10 mouse cellular contexts compared by ENCODE assay signal in the genomic region with DNA sequence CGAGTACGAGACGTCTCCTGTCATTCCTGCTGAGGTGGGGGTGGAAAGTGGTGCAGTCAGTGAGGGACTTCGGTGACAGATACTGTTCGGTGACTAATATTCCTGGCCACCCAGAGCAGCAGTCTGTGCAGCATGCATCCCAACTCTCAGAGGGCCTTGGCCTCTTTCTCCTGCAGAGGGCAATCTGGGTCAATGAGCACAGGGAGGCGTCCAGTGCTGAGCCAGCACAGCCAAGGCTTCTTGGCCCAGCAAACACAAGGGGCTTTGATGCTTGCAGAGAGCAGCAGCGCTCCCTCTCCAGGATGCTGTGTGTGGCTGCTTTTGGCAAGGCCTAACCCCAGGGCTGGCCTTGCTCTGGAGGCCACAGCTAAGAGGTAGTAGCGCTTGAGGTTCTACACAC. TPM values are rescaled to one million over a fixed set of nuclear protein-coding genes. Genes with fewer than 3 reads are reported as not detected.
DNase-seq lines count a peak whose midpoint lies in the region; ATAC-seq and TF ChIP-seq lines count a peak whose summit lies in the region.
"Had no signal": no experiment of that assay in that cellular context is flagged by ENCODE, and none has a peak within 500 bp of the region (broad histone marks: within the 10 kb centered on the region; RNA-seq: fewer than 3 reads in every experiment).

No protein-coding gene starts in this region.

- no peaks in the 10 kb centered on the region for H3K36me3 ChIP-seq in hindbrain, embryonic 12.5 days
- no peaks in the 10 kb centered on the region for H3K36me3 ChIP-seq in hindbrain, embryonic 13.5 days
- H3K36me3 ChIP-seq in hindbrain, postnatal 0 days (ENCODE audit: insufficient read depth, low read length) = no peaks in the 10 kb centered on the region
- H3K36me3 ChIP-seq in midbrain, postnatal 0 days (ENCODE audit: insufficient read depth, low read length) = no peaks in the 10 kb centered on the region
- no peaks in the 10 kb centered on the region for H3K36me3 ChIP-seq in forebrain, embryonic 15.5 days
- H3K36me3 ChIP-seq: embryonic facial prominence, embryonic 15.5 days had no signal

- no peak overlapping the region for H3K4me2 ChIP-seq in hindbrain, embryonic 12.5 days (replicated peaks)
- no peak overlapping the region for H3K4me2 ChIP-seq in hindbrain, embryonic 13.5 days
- no peak overlapping the region for H3K4me2 ChIP-seq in hindbrain, postnatal 0 days (ENCODE audit: low read depth, low read length)
- no peak overlapping the region for H3K4me2 ChIP-seq in midbrain, postnatal 0 days (ENCODE audit: low read depth, low read length, poor library complexity, severe bottlenecking)
- no peak overlapping the region for H3K4me2 ChIP-seq in forebrain, embryonic 15.5 days (replicated peaks)
- H3K4me2 ChIP-seq: embryonic facial prominence, embryonic 15.5 days had no signal

- no peaks in the 10 kb centered on the region for H3K9me3 ChIP-seq in hindbrain, embryonic 12.5 days (replicated peaks)
- H3K9me3 ChIP-seq in hindbrain, embryonic 13.5 days = no peaks in the 10 kb centered on the region
- no peaks in the 10 kb centered on the region for H3K9me3 ChIP-seq in hindbrain, postnatal 0 days (ENCODE audit: low read length)
- H3K9me3 ChIP-seq in midbrain, postnatal 0 days (ENCODE audit: low read length) = no peaks in the 10 kb centered on the region
- H3K9me3 ChIP-seq in forebrain, embryonic 15.5 days = no peaks in the 10 kb centered on the region
- H3K9me3 ChIP-seq: embryonic facial prominence, embryonic 15.5 days had no signal

- H3K4me3 ChIP-seq in hindbrain, embryonic 12.5 days = no peak overlapping the region
- H3K4me3 ChIP-seq in hindbrain, embryonic 13.5 days = no peak overlapping the region
- H3K4me3 ChIP-seq in hindbrain, postnatal 0 days (ENCODE audit: low read length) = no peak overlapping the region
- H3K4me3 ChIP-seq in midbrain, postnatal 0 days (ENCODE audit: low read depth, low read length) = no peak overlapping the region
- no peak overlapping the region for H3K4me3 ChIP-seq in forebrain, embryonic 15.5 days
- H3K4me3 ChIP-seq: embryonic facial prominence, embryonic 15.5 days had no signal

- peak; percentile 64 for DNase-seq in brain, adult 2 months (ENCODE audit: low read depth, low spot score)
- DNase-seq in hindbrain, postnatal 0 days (ENCODE audit: low spot score) = peak; percentile 59
- peak; percentile 65 for DNase-seq in midbrain, postnatal 0 days (ENCODE audit: low spot score)
- DNase-seq in spleen, postnatal 36 days (ENCODE audit: low spot score in 2 of 2) = no peak
- no peak for DNase-seq in natural killer cell, adult 2 months (ENCODE audit: low spot score in 2 of 2)

- 47% methylated on average over 8 of the region's 8 CpGs for WGBS in hindbrain, embryonic 12.5 days
- WGBS in hindbrain, embryonic 13.5 days = 54% methylated on average over 8 of the region's 8 CpGs
- 33% methylated on average over 8 of the region's 8 CpGs for WGBS in hindbrain, postnatal 0 days
- 65% methylated on average over 8 of the region's 8 CpGs for WGBS in midbrain, postnatal 0 days
- WGBS in forebrain, embryonic 15.5 days = 52% methylated on average over 8 of the region's 8 CpGs

- H3K27me3 ChIP-seq in hindbrain, embryonic 12.5 days = peaks cover 42% of the 10 kb centered on the region
- H3K27me3 ChIP-seq in hindbrain, embryonic 13.5 days = peaks cover 48% of the 10 kb centered on the region
- peaks cover 11% of the 10 kb centered on the region; the same call in 1 of the 2 replicates for H3K27me3 ChIP-seq in hindbrain, postnatal 0 days (ENCODE audit: insufficient read depth, low read length)
- H3K27me3 ChIP-seq in midbrain, postnatal 0 days (ENCODE audit: insufficient read depth, low read length) = peaks cover 8% of the 10 kb centered on the region
- H3K27me3 ChIP-seq in forebrain, embryonic 15.5 days = peaks cover 31% of the 10 kb centered on the region

- no peak overlapping the region for H3K9ac ChIP-seq in hindbrain, embryonic 12.5 days
- H3K9ac ChIP-seq in hindbrain, embryonic 13.5 days = no peak overlapping the region
- no peak overlapping the region for H3K9ac ChIP-seq in hindbrain, postnatal 0 days (replicated peaks; ENCODE audit: low read length)
- H3K9ac ChIP-seq in midbrain, postnatal 0 days (replicated peaks; ENCODE audit: low read length, poor library complexity, severe bottlenecking) = no peak overlapping the region
- H3K9ac ChIP-seq in forebrain, embryonic 15.5 days (replicated peaks) = no peak overlapping the region
- H3K9ac ChIP-seq: embryonic facial prominence, embryonic 15.5 days had no signal

- H3K4me1 ChIP-seq in hindbrain, embryonic 12.5 days = peaks cover 11% of the 10 kb centered on the region
- peaks cover 17% of the 10 kb centered on the region for H3K4me1 ChIP-seq in hindbrain, embryonic 13.5 days (replicated peaks)
- H3K4me1 ChIP-seq in hindbrain, postnatal 0 days (ENCODE audit: insufficient read depth, low read length) = 0 out of 2 replicates have a peak, but pooled peaks cover 4% of the 10 kb centered on the region
- H3K4me1 ChIP-seq in midbrain, postnatal 0 days (ENCODE audit: insufficient read depth, low read length) = peaks cover 3% of the 10 kb centered on the region; the same call in 1 of the 2 replicates
- peaks cover 10% of the 10 kb centered on the region for H3K4me1 ChIP-seq in forebrain, embryonic 15.5 days

- ATAC-seq in hindbrain, embryonic 12.5 days (ENCODE audit: low FRiP score) = 0 out of 2 replicates have a peak, but pooled peaks have one; percentile 22
- ATAC-seq in hindbrain, embryonic 13.5 days (ENCODE audit: low FRiP score) = no peak
- peak; percentile 80 for ATAC-seq in hindbrain, postnatal 0 days
- peak; percentile 71 for ATAC-seq in midbrain, postnatal 0 days (ENCODE audit: low FRiP score)
- ATAC-seq in forebrain, embryonic 15.5 days (replicated peaks) = no peak

- H3K27ac ChIP-seq in hindbrain, embryonic 12.5 days = no peak overlapping the region
- H3K27ac ChIP-seq in hindbrain, embryonic 13.5 days = no peak overlapping the region
- no peak overlapping the region for H3K27ac ChIP-seq in hindbrain, postnatal 0 days
- H3K27ac ChIP-seq in midbrain, postnatal 0 days (ENCODE audit: low read depth, low read length) = no peak overlapping the region
- H3K27ac ChIP-seq in forebrain, embryonic 15.5 days (replicated peaks) = no peak overlapping the region
- H3K27ac ChIP-seq: embryonic facial prominence, embryonic 15.5 days had no signal

- TF ChIP-seq CTCF in hindbrain, postnatal 0 days (IDR thresholded peaks at IDR 0.05; ENCODE audit: low read depth) = peak; percentile 53
- peak; percentile 56 for TF ChIP-seq CTCF in midbrain, postnatal 0 days (IDR thresholded peaks at IDR 0.05)

RNA-seq across cellular contexts. Expression of gene Zfp648, which starts 1.6 kb away (rescaled TPM):
- polyA plus RNA-seq in hindbrain, embryonic 12.5 days (2016; fragmentation: Nextera tagmentation; extraction: Ambion mirVana) = 0.72 and 1.1 TPM in 2 replicates
- 0.26 and 0.53 TPM in 2 replicates for polyA plus RNA-seq in hindbrain, embryonic 13.5 days (2015; fragmentation: Nextera tagmentation; extraction: Ambion mirVana)
- total RNA-seq in hindbrain, postnatal 0 days (2014; rRNA removed) = 1.4 and 2.0 TPM in 2 replicates
- polyA plus RNA-seq in hindbrain, postnatal 0 days (2015; fragmentation: Nextera tagmentation; extraction: Ambion mirVana) = 0.88 and 1.2 TPM in 2 replicates
- total RNA-seq in midbrain, postnatal 0 days (2014; rRNA removed) = not detected in 2 replicates
- 0.75 and 0.85 TPM in 2 replicates for polyA plus RNA-seq in midbrain, postnatal 0 days (2015; fragmentation: Nextera tagmentation; extraction: Ambion mirVana)
- 0.09 and 0.18 TPM in 2 replicates for polyA plus RNA-seq in forebrain, embryonic 15.5 days (2015; fragmentation: Nextera tagmentation; extraction: Ambion mirVana)
- total RNA-seq: MEL had no signal

Comparison
In these comparisons a context has a peak if more than half of its experiments do, and no peak if none do; other contexts are left out.
1. ATAC-seq: peak in hindbrain, embryonic 12.5 days (single experiment), hindbrain, postnatal 0 days (single experiment) and midbrain, postnatal 0 days (single experiment); none in hindbrain, embryonic 13.5 days (single experiment) and forebrain, embryonic 15.5 days (single experiment).
2. DNase-seq: peak in brain, adult 2 months (single experiment), hindbrain, postnatal 0 days (single experiment) and midbrain, postnatal 0 days (single experiment); none in spleen, postnatal 36 days (0 of 2) and natural killer cell, adult 2 months (0 of 2).